Mouse (Mus musculus): ENCODE measurements around the gene Peg10.

The Peg10 gene

DNA sequence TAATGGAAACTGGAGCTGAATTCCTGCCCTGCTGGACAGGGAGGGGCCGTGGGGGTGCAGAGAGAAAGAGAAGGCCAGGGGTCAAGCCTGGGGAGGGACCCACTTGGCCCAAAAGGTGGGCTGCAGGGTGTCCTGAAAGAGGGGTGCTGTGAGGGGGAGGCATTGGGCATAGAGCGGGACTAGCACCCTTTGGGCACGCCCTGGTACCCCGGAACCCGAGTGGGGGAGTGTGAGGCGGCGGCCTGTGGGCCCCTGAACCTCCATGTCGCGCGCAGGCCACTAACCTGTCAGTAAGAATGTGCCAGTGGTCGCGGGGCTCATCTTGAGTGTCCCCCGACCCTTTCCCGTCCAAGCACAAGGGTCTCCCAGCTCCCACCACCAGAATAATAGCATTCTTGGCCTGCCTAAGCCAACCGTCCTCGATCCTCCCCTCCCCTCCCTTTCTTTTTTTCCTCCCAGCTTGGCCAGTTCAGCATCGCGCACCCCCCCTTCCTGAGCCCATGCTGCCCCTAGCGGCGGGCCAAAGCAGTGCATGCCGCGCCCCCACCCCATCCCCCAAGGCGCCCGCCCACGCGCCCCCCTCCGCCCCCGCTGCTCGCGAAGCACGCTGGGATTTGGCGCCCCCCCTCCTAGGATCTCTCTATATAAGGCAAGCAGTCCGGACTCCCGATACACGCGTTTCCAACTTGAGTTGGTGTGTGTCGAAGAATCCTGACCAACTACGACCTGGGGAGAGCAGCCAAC is at the start of gene Peg10, which contains the start of gene Sgce:
Gene Peg10 (plus strand): TSS at position 611 of the 744 bp plus-strand sequence.
Gene Sgce (minus strand): TSS at position 512 of the 744 bp plus-strand sequence.
- no peak for DNase-seq (ENCODE audit: low read depth in 2 of 2, low spot score in 2 of 2)

- no peak for DNase-seq (ENCODE audit: low read depth in 2 of 2, low spot score in 2 of 2)
Observed at GRCm38 (mm10) chr6:4701641-4702040, 45.5 kb upstream of the Peg10 start.

DNA sequence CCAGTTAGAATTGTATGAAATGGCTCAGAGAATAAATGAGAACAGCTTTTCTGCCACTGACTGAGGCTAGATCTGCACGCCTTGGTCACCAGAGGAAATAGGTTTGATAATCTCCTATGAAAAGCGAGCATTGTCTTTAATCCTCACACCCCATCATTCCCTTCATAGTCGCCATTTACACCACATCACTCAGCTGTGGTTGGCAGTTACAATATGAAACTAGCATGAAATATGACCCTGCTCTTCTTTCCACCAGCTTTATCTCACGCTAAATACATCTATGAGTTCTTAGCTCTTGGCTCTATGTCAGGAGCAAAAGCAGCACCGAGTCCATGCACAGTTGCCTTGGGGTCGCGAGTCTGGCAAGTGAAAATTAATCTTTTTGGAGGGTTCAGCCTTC is 43.2 kb upstream of the Peg10 start:
- no peak for DNase-seq (ENCODE audit: low read depth in 2 of 2, low spot score in 2 of 2)

DNA sequence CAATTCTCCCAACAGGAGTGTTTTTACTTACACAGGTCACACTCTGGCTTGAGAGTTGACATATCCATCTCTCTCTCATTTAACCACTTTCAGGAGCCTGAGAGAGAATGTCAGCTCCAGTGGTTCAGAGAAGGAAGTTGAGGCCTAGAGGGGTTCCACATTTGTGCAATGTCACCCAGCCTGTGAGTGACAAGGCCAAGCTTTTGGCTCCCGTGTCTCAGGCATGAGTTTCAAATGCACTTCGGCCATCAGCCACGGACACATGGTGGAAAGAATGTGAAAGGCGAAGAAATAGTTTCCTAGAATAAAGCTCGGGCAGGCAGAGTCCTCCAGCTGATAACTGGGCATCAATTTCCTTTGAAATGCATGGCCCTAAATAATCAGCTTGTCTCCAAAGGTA is 40.7 kb upstream of the Peg10 start:
- DNase-seq (ENCODE audit: low read depth in 2 of 2, low spot score in 2 of 2): no peak

DNA sequence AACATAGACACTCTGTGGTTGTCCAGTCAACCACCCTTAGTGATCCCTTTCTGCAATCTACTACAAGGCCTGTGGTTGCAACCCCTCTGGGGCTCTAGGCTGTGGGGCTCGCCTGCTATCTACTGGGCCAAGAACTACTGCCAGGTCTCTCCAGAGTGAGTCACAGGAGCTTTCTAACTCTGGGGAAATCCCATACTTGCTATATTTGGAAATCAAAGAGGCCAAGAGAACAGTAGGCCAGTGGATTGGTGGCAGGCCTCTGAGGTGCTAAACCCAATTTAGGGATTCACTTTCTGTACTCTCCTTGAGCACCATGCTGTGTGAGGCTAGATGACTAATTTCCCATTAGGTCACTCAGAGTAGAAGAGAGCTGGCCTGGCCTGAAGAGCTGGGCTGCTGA is 38.1 kb upstream of the Peg10 start:
- no peak for DNase-seq (ENCODE audit: low read depth in 2 of 2, low spot score in 2 of 2)

GRCm38 (mm10) chr6:4716171-4716570 is 30.9 kb upstream of the Peg10 start:
- no peak for DNase-seq (ENCODE audit: low read depth in 2 of 2, low spot score in 2 of 2)

GRCm38 (mm10) chr6:4717344-4717743 is 29.8 kb upstream of the Peg10 start:
- no peak for DNase-seq (ENCODE audit: low read depth in 2 of 2, low spot score in 2 of 2)

GRCm38 (mm10) chr6:4722142-4722541 is 25.0 kb upstream of the Peg10 start:
- no peak for DNase-seq (ENCODE audit: low read depth in 2 of 2, low spot score in 2 of 2)

GRCm38 (mm10) chr6:4722739-4723138 is 24.4 kb upstream of the Peg10 start:
- no peak for DNase-seq (ENCODE audit: low read depth in 2 of 2, low spot score in 2 of 2)

- no peak for DNase-seq (ENCODE audit: low read depth in 2 of 2, low spot score in 2 of 2)
Observed at GRCm38 (mm10) chr6:4723998-4724757, 22.9 kb upstream of the Peg10 start.

DNA sequence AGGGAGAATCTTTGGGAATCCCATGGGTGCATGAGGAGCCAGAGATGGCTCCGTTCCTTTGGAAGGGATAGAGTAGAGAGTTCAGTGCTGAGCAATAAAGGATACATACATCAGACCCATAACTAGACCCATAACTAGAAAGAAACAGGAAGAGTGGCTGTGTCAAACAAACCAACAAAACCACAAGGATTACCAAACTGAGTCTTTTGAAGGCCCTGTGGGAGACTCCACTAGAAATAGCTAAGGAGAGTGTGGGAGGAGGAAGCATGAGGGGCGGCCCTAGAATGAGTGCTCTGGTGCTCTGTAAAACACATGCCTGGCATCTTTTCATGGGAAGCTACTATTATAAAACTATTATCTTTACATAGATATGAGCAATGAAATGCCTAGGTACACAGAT is 18.8 kb upstream of the Peg10 start:
- no peak for DNase-seq (ENCODE audit: low read depth in 2 of 2, low spot score in 2 of 2)

DNA sequence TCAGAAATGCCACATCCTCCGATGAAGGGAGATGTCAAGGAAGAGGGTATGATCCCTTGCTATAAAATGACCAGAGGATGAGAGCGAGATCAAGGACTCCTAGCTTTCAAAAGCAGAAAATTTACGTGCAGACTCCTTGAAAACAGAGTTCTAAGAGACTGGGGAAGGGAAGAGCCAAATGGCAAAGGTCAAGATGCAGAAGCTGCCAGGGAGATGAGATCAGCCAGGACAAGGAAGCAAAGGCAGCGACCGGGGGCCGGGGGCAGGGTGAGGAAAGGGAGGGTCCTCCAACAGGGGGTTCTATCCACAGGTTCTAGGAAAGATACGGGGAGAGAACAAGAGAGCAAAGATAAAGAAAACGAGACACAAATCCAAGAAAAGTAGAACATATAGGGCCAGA is 15.4 kb upstream of the Peg10 start:
- DNase-seq (ENCODE audit: low read depth in 2 of 2, low spot score in 2 of 2): no peak

DNA sequence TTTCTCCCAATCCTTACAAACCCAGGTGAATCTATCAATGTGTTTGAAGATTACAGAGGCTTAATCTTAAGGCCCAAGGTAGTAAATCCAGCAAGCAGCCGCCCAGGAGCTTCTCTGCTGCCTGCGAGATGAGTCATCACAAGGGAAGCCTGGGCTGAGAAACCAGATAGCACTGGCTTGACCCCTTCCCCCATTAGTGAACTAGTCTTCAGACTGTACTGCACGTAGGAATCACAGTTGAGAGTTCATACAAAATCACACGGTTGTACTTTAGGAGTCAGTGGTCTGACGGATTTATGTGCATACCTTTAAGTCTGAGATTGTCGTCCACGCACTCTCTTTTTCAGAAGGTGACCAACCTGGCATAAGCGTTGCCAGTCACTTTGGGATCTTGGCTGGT is 13.9 kb upstream of the Peg10 start:
- no peak for DNase-seq (ENCODE audit: low read depth in 2 of 2, low spot score in 2 of 2)

DNA sequence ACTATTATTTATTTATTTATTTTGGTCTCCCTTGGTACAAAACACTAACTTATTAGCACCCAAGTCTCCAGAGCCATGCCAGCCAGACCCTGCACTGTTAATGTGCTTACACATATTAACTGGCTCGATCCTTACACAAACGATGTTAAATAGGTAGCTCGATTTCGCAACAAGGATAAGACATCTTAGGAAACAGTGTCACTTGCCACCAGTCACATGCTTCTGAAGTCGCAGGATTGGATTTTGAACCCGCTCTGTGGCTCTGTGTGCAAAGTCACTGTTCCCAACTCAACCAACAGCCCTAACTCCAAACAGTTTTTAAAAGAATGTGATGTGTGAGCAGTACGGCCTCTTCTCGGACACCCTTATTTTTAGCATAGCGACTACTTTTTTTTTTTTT is 10.7 kb upstream of the Peg10 start:
- no peak for DNase-seq (ENCODE audit: low read depth in 2 of 2, low spot score in 2 of 2)

- no peak for DNase-seq (ENCODE audit: low read depth in 2 of 2, low spot score in 2 of 2)
Observed at GRCm38 (mm10) chr6:4738034-4738629, 9.0 kb upstream of the Peg10 start.

- no peak for DNase-seq (ENCODE audit: low read depth in 2 of 2, low spot score in 2 of 2)
Observed at GRCm38 (mm10) chr6:4738717-4739116, 8.4 kb upstream of the Peg10 start.

- no peak for DNase-seq (ENCODE audit: low read depth in 2 of 2, low spot score in 2 of 2)
Observed at GRCm38 (mm10) chr6:4739522-4740355, 7.4 kb upstream of the Peg10 start.

GRCm38 (mm10) chr6:4740511-4740910 is 6.6 kb upstream of the Peg10 start:
- DNase-seq (ENCODE audit: low read depth in 2 of 2, low spot score in 2 of 2): no peak

- no peak for DNase-seq (ENCODE audit: low read depth in 2 of 2, low spot score in 2 of 2)
Observed at GRCm38 (mm10) chr6:4746036-4746695, 940 bp upstream of the Peg10 start.

DNA sequence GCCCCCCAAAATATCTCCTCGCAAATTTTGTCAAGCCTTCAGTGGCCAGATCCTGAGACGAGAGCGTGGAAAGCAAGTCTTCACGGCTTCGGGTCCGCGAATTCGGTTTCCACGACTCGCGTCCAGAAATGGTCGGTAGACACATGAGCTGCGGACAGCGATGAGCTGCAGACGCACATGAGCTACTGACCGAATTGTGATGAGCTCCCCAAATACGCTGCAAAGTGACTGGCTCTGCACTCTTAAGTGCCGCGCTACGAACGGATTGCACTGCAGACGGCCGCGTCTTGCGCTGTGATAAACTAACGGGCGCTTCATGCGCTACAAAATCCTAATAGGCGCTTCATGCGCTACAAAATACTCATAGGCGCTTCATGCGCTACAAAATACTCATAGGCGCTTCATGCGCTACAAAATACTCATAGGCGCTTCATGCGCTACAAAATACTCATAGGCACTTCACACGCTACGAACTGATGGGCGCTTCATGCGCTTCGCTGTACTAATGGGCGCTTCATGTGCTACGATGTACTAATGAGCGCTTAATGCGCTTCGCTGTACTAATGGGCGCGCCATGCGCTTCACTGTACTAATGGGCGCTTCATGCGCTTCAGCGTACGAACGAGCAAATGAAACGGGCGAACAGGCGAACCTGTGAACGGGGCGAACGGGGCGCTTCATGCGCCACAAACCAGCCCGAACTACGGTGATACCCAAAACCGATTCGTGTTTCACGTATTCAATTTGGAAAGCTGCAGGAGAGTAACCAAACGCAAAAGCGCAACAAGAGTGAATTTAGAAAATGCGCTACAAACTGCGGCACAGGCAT is 785 bp downstream of the Peg10 start:
- no peak for DNase-seq (ENCODE audit: low read depth in 2 of 2, low spot score in 2 of 2)
